Mouse (Mus musculus) kidney, postnatal 0 days (tissue): ENCODE measurements around the gene Gm3893. TPM values are rescaled to one million over a fixed set of nuclear protein-coding genes. Genes with fewer than 3 reads are reported as not detected.
"Not testable (repeated sequence)": the region's sequence is repeated elsewhere in the genome, so short reads cannot be mapped to it uniquely, and the experiment has no call there.

ENCODE experiments used
- ATAC-seq: fragments of 200-750 bp; cut with Nextera tagmentation; replicated peaks from 2 replicates; pipeline ENCODE4 v1.8.0; 2017; ENCODE audit warnings: low read depth, moderate number of reproducible peaks, moderate TSS enrichment, moderate library complexity; ENCODE audit not compliant: low FRiP score
- DNase-seq: peaks from one replicate; pipeline ENCODE4 v3.0.0-alpha.2; 2016; ENCODE audit warnings: low spot score
- H3K27ac ChIP-seq: fragments of 300-500 bp; sonication (generic); 2 replicates; pipeline ENCODE4 v1.5.1; 2014; ENCODE audit warnings: mild to moderate bottlenecking
- H3K27me3 ChIP-seq: fragments of 300-500 bp; sonication (generic); 2 replicates; pipeline ENCODE4 v1.6.1; 2014; ENCODE audit warnings: low read length, mixed read lengths; ENCODE audit not compliant: insufficient read depth
- H3K36me3 ChIP-seq: fragments of 300-500 bp; sonication (generic); 2 replicates; pipeline ENCODE4 v1.6.1; 2014; ENCODE audit warnings: low read length, mixed read lengths; ENCODE audit not compliant: insufficient read depth
- H3K4me1 ChIP-seq: fragments of 300-500 bp; sonication (generic); replicated peaks from 2 replicates; pipeline ENCODE4 v1.6.1; 2014; ENCODE audit warnings: antibody characterized with exemption, low read length, mixed read lengths; ENCODE audit not compliant: insufficient read depth
- H3K4me2 ChIP-seq: fragments of 300-500 bp; sonication (generic); 2 replicates; pipeline ENCODE4 v1.6.1; 2014; ENCODE audit warnings: mild to moderate bottlenecking, low read length, moderate library complexity, mixed read lengths
- H3K4me3 ChIP-seq: fragments of 300-500 bp; sonication (generic); replicated peaks from 2 replicates; pipeline ENCODE4 v1.5.1; 2014; ENCODE audit warnings: low read depth, low read length
- H3K9ac ChIP-seq: fragments of 300-500 bp; sonication (generic); 2 replicates; pipeline ENCODE4 v1.6.1; 2014; ENCODE audit warnings: low read depth, low read length
- H3K9me3 ChIP-seq: fragments of 300-500 bp; sonication (generic); replicated peaks from 2 replicates; pipeline ENCODE4 v1.6.1; 2016; ENCODE audit warnings: low read length, inconsistent platforms, mixed read lengths
- WGBS: fragments of 180-500 bp; shearing (Covaris S2); extraction: QIAGEN DNeasy Blood & Tissue Kit; methylation state at CpG from one replicate; pipeline ENCODE4 v1.1.7; 2014; 5-methylcytosine and 5-hydroxymethylcytosine counted together
- polyA plus RNA-seq: library from polyadenylated mRNA; unstranded; fragments of >200 nt; fragmentation: Nextera tagmentation; extraction: Ambion mirVana; gene quantifications from 2 replicates; pipeline ENCODE4 v1.2.1, GENCODE M21; 2015

The Gm3893 gene
- polyA plus RNA-seq = not detected in 2 replicates

DNA sequence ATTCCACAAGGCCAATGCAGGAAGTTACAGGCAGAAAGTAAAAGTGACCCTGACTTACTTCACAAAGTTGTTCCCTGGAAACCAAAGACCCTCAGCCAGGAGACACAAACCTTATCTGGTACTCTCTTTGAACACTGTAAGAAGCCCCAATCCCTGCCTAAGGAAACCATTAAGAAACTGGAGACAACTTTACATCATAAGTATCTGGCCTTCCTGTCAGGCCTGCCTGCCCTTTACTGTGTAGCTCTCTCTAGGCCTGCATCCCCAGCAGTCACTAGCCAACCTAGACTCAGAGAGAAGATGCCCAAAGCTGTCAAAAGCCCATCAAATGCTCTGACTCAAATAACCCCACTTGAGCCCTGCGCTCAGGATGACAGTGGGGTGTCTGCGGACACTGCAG lies at the start of gene Gm3893:
Gene Gm3893, plus strand, starts transcription at position 301 of the 400 bp plus-strand sequence.
- not testable (repeated sequence) for H3K9ac ChIP-seq, H3K27ac ChIP-seq, DNase-seq, H3K36me3 ChIP-seq, H3K4me1 ChIP-seq, H3K27me3 ChIP-seq, H3K9me3 ChIP-seq, ATAC-seq, H3K4me3 ChIP-seq, H3K4me2 ChIP-seq
- WGBS = no CpG with 5 or more reads among the region's 2 CpGs

- H3K27ac ChIP-seq, H3K4me1 ChIP-seq, H3K9me3 ChIP-seq, DNase-seq, H3K4me2 ChIP-seq, ATAC-seq, H3K27me3 ChIP-seq, H3K4me3 ChIP-seq, H3K36me3 ChIP-seq, H3K9ac ChIP-seq: not testable (repeated sequence)
- WGBS = no CpG with 5 or more reads among the region's 5 CpGs
Measured at GRCm38 (mm10) chr4:42114517-42114916, 23.5 kb downstream of the Gm3893 start, which contains the start of gene Gm13304. Gene Gm13304 (plus strand): TSS chr4:42114817.

Other genes with a start within 250 kb of the Gm3893 start
- 8.4 and 14.8 TPM in 2 replicates for gene Gm21541, start 187.6 kb upstream of the Gm3893 start, polyA plus RNA-seq
- 1.2 and 1.5 TPM in 2 replicates for gene Gm20878, start 149.6 kb upstream of the Gm3893 start, polyA plus RNA-seq
- gene Fam205a4, start 125.1 kb upstream of the Gm3893 start, polyA plus RNA-seq = 0.31 and 0.39 TPM in 2 replicates
- gene Gm21093, start 56.5 kb upstream of the Gm3893 start, polyA plus RNA-seq = 0.07 TPM in 1 of 2 replicates, not detected in the other
- gene Gm13304, start 23.6 kb downstream of the Gm3893 start, polyA plus RNA-seq = 0.33 TPM in 1 of 2 replicates, not detected in the other
- 0.28 TPM in 1 of 2 replicates, not detected in the other for gene Gm13306, start 62.2 kb downstream of the Gm3893 start, polyA plus RNA-seq
- gene Gm13305, start 77.4 kb downstream of the Gm3893 start, polyA plus RNA-seq = 0.21 TPM in 1 of 2 replicates, not detected in the other
- not detected in 2 replicates for gene Gm10600, start 149.4 kb downstream of the Gm3893 start, polyA plus RNA-seq
- gene Ccl21b, start 164.6 kb downstream of the Gm3893 start, polyA plus RNA-seq = 0.89 TPM in 1 of 2 replicates, not detected in the other
- gene Gm21953, start 203.1 kb downstream of the Gm3893 start, polyA plus RNA-seq = not detected in 2 replicates
- gene Fam205a3, start 227.1 kb downstream of the Gm3893 start, polyA plus RNA-seq = not detected in 2 replicates